Mouse (Mus musculus) bone marrow macrophage, adult 2 months (primary cell): Measurements from ENCODE around the gene Bmp7. TPM values are rescaled to one million over a fixed set of nuclear protein-coding genes. Genes with fewer than 3 reads are reported as not detected.

Experiments
- H3K27ac ChIP-seq: 2 replicates; pipeline ENCODE4 v1.5.1; 2012; ENCODE audit warnings: low read depth, low read length; ENCODE audit not compliant: insufficient read depth
- H3K4me1 ChIP-seq: 2 replicates; pipeline ENCODE4 v1.6.1; 2012; ENCODE audit warnings: low read length; ENCODE audit not compliant: control insufficient read depth, insufficient read depth
- H3K4me3 ChIP-seq: 2 replicates; pipeline ENCODE4 v1.5.1; 2012; ENCODE audit warnings: mild to moderate bottlenecking, low read length, moderate library complexity; ENCODE audit not compliant: insufficient read depth
- CTCF ChIP-seq: IDR thresholded peaks from 2 replicates; pipeline ENCODE4 v1.5.1; 2012; ENCODE audit warnings: low read depth, mild to moderate bottlenecking, low read length, moderate library complexity
- POLR2A ChIP-seq: IDR thresholded peaks from 2 replicates; pipeline ENCODE4 v1.6.1; 2012; ENCODE audit warnings: mild to moderate bottlenecking, low read depth, low read length, borderline replicate concordance
- polyA plus RNA-seq: library from polyadenylated mRNA; stranded (reverse); fragments of >200 nt; gene quantifications from 2 replicates; pipeline ENCODE4 v1.2.4, GENCODE M21; 2012; ENCODE audit not compliant: missing spikeins, insufficient read depth, insufficient read length

The Bmp7 gene
- not detected in 2 replicates for polyA plus RNA-seq

GRCm38 (mm10) chr2:172940003-172940798, at the start of gene Bmp7:
TSS of gene Bmp7 (minus strand) at chr2:172940321.
- no peaks in the 10 kb centered on the region for H3K4me1 ChIP-seq
- H3K4me3 ChIP-seq = no peak within 1 kb of the TSS
- no peak within 1 kb of the TSS for H3K27ac ChIP-seq
- TF ChIP-seq POLR2A = no peak
- TF ChIP-seq CTCF = no peak

- Histone ChIP-seq H3K4me3 (no peak overlapping the region), H3K27ac (no peak overlapping the region)
- TF ChIP-seq CTCF (no peak), POLR2A (no peak)
Observed at GRCm38 (mm10) chr2:172982776-172983561, 42.8 kb upstream of the Bmp7 start.

DNA sequence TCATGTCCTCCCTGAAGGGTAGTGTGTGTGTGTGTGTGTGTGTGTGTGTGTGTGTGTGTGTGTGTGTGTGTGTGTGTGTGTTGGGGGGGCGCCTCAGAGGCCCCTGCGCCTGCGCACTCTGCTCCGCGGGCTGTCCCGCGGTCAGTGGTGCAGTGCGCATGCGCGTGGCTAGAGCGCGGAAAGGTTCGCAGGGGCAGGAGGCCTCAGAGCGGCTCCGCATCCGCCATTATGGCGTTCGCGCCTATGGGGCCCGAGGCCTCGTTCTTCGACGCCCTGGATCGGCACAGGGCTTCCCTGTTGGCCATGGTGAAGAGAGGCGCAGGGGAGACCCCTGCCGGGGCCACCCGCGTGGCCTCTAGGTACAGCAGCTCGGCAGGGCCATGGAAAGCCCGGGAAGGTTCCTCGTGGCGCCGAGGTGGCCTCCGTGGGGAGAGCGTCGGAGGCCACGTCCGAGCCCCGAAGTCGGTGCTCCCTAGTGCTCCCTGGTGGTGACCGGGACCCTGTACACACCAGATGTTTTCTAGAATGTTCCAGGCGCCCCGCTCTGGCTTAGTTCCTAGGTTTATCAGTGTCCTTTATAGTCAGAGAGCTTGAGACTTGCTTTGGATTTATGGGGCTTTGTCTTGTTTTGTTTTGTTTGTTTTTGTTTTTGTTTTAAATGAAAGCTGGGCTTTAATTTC, 39.7 kb upstream of the Bmp7 start:
- H3K4me3 ChIP-seq = no peak overlapping the region
- no peak for TF ChIP-seq CTCF
- no peak for TF ChIP-seq POLR2A
- no peak overlapping the region for H3K27ac ChIP-seq
- H3K4me1 ChIP-seq = peaks cover 6% of the 10 kb centered on the region

More at GRCm38 (mm10) chr2:172982776-172983561, 42.8 kb upstream of the Bmp7 start:
- H3K4me1 ChIP-seq = no peaks in the 10 kb centered on the region

DNA sequence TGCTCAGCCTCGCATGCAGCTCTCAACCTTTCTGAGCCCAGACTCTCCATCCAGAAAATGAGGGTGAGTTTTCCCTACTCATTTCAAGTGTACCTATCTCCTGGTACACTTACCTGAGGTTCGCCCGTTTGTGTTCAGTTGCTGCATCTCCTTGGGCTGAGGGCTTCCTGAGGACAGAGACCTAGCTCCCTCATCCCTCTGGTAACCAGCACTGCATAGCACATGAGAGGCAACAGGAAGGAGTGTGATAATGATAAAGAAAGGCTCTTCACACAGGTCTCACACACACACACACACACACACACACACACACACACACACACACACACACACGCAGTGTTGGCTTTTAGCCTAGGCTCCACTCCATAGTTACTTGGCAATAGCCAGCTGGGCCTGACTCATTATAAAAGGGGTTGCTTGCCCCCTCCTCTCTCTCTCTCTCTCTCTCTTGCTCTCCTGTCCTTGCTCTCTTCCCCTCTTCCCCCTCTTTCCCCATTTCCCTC, 38.1 kb upstream of the Bmp7 start:
- H3K4me1 ChIP-seq = peaks cover 6% of the 10 kb centered on the region
- no peak overlapping the region for H3K27ac ChIP-seq
- no peak overlapping the region for H3K4me3 ChIP-seq
- TF ChIP-seq POLR2A (no peak), CTCF (no peak)

DNA sequence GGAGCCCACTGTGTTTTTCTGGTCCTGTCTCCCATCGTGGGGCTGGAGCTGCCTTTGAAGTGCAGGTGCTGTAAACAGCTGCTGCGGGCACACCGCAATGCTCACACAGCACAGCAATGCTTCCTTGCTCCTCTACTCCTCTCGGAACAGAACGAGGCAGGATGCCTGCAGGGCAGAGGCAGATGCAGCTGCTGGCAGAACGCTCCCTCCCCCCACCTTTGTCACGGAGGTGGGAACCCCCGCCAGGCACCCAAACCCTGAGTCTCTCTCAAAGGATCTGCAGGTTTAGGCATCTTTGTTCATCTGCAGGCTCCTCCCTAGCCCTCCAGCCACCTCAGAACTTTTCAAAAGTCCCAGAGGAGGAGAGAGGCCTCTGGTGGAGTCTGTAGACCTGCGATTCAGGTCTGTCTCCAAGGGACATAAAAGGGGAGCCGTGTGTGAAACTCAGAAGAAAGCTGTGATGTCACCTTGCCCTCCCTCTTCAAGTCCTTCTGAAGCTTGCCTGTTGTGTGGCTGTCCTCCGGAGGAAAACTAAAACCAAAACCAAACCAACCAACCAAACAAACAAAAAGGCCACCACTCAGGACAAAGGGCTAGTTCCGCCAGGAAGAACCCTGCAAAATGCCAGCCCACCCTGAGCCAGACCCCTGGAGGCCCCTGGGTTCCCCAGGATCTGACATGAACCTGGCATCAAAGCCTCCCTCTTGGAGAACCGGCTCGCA, 37.4 kb upstream of the Bmp7 start, which contains the start of gene Spo11:
Spo11 (plus strand) TSS at position 292 of the 722 bp plus-strand sequence.
- H3K4me3 ChIP-seq = no peak within 1 kb of the TSS
- H3K4me1 ChIP-seq = peaks cover 6% of the 10 kb centered on the region
- no peak within 1 kb of the TSS for H3K27ac ChIP-seq
- no peak for TF ChIP-seq POLR2A
- no peak for TF ChIP-seq CTCF

GRCm38 (mm10) chr2:172976661-172977238, 36.6 kb upstream of the Bmp7 start:
- Histone ChIP-seq H3K4me3 (no peak overlapping the region), H3K27ac (no peak overlapping the region)
- TF ChIP-seq POLR2A (no peak), CTCF (no peak)

GRCm38 (mm10) chr2:172975159-172975558, 35.0 kb upstream of the Bmp7 start:
- H3K4me1 ChIP-seq = peaks cover 6% of the 10 kb centered on the region
- H3K4me3 ChIP-seq = no peak overlapping the region
- H3K27ac ChIP-seq = no peak overlapping the region
- TF ChIP-seq POLR2A (no peak), CTCF (no peak)

More at GRCm38 (mm10) chr2:172976661-172977238, 36.6 kb upstream of the Bmp7 start:
- H3K4me1 ChIP-seq = peaks cover 6% of the 10 kb centered on the region

DNA sequence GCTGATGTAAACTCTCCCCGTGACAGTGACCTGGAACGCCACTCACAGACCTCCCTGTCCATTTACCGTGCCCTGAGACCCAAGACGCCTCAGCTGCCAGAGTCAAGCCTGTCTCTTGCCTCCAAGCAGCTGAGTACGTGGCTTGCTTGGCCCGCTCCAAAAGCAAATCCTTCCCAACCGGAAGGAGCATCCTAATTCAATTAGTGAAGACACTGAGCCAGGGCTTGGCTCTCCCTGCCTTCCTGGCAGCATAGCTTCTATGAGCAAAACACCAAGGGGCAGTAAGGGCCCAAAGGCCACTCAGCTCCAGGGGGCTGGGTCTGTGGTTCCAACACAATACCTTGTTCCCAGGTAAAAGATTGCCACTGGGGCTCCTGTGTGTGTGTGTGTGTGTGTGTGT, 34.6 kb upstream of the Bmp7 start:
- H3K4me3 ChIP-seq = no peak overlapping the region
- peaks cover 6% of the 10 kb centered on the region for H3K4me1 ChIP-seq
- no peak for TF ChIP-seq CTCF
- TF ChIP-seq POLR2A = no peak
- H3K27ac ChIP-seq = no peak overlapping the region
